Mouse (Mus musculus): Measurements from ENCODE around the gene Dock1.
A peak's percentile ranks its signal among the peaks of the same experiment; 100 is the strongest.

The Dock1 gene

DNA sequence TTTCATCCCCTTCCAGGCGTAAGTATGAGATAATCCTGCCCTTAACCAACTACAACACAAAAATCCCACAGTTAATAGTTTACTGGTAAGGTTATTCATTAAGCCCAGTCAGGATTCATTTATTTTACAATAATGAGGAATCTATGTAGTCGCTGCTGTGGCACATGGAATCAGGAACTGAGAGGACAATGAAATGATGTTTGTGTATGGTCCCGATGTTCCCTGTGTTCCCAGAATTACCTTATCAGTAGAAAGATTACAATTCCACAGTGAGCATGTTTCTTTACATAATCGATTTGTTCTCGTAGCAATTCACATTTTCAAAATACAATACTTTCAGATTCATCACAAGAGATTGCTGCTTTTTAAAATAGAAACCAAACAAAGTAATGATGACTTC is 83.0 kb downstream of the Dock1 start:
- no peak for DNase-seq (ENCODE audit: low spot score)

DNA sequence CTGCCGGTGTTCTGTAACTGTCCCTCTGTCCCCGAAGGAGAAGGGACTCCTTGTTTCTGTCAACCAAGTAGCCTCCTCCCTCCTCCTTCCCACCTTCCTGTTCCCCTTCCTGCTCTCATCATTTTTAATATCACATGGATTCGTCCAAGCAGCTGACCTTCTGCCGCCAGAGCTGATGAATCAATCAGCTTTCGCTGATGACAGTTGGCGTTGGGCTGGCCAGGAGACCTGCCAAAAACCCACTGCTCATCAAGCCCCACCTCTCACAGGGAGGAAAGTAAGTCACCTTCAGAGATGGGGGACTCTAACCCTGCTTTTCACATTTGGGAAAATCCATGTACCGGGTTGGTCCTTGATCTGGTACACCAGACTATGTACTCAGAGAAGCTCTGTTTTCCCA is 87.2 kb downstream of the Dock1 start:
- no peak for DNase-seq (ENCODE audit: low spot score)

DNA sequence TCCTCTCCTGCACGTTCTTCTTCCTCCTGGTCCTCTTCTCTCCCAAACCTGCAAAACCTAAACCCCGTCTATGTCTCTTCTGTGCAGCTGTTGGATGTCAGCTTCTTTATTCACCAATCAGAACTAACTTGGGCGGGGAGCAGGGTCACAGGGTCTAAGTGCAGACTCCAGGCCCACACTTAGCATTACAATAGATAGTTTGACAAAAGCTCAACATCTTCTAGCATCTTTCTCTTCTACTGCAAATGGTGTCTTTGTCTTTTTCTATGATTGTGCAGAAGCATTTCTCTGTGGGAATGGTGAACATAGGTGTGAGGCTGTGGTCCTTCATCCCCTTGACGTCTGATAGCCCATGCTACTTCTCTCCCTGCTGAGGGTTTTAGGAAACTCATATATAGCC is 91.3 kb downstream of the Dock1 start:
- no peak for DNase-seq (ENCODE audit: low spot score)

DNA sequence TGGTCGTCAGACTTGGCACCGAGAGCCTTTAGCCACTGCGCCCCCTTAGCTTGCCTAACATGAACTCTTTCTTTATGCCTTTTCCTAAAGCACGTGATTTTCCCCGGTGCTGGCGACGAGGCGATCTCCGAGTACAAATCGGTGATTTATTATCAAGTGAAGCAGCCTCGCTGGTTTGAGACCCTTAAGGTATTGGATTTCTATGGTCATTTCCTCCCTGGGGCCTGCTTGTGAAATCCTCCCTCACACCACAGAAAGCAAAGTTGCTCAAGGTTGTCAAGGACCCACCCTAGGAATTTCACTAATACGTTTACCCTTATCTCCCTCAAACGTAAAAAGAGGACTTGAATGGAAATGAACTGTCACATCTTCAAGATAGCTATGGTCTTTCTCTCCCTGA is 94.7 kb downstream of the Dock1 start:
- no peak for DNase-seq (ENCODE audit: low spot score)

DNA sequence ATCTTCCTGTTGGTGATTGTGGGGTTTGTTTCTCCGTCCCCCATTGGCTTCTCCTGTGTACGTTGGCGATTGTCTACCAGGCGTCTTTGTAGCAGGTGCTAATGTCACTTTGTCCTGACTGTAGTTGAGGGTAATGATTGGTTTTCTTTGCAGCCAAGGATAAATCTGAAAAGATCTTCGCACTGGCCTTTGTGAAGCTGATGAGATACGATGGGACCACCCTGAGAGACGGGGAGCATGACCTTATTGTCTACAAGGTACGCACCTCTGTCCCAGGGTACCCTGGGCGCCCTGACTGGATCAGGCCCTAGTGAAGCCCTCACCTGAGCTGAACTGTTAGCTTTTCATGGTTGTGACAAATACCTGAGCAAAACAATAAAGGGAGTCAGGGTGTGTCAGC is 100.9 kb downstream of the Dock1 start:
- no peak for DNase-seq (ENCODE audit: low spot score)

DNA sequence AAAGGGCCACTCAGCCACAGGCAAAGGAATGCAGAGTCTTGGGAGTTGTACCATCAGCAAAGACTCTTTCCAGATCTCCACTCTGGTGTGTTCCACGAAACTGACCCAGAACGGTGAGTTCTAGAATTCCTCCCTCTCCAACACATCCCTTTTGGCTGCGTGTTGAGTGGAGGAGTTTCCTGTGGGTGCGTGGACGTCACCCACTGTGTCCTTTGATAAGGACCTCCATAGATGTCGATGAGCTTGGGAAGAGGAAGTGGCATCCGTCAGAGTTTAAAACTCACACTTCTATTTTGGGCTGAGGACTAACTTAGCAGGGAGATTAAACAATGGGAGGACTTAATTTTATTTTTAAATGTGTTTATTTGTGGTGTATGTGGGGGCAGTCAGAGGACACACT is 101.9 kb downstream of the Dock1 start:
- DNase-seq (ENCODE audit: low spot score): no peak

DNA sequence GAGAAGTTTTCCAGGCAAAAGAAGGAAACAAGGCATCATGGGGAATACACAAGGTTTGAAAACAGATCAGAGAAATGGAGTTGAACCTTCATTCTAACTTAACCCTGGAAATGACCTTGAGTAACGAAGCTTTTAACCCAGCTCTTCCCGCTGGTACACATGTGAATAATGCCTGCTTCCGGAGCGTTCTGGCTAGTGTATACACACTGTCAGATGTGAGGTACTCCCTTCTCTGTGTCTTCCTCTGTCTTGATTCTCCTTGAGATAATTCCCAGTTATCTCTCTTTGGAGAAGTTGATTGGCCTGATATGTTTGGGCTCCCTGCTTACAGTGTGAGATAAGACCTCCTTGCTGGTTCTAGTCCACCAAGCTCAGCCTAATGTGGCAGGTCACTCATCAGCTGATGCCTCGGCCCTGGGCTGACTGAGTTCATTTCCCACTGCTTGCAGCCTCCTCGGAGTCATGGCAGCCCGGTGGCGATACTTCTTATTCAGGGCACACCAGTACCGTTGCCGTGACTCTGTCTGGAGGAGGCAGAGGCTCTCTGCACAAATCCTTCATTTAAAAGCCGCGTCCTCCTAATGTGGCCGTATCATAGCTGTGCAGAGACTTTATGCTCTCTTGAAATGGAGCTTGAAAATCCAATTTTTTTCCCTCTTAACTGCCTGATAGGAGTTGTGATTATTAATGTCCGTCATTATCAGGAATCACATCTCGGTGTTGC is 102.6 kb downstream of the Dock1 start:
- DNase-seq (ENCODE audit: low spot score): no peak

DNA sequence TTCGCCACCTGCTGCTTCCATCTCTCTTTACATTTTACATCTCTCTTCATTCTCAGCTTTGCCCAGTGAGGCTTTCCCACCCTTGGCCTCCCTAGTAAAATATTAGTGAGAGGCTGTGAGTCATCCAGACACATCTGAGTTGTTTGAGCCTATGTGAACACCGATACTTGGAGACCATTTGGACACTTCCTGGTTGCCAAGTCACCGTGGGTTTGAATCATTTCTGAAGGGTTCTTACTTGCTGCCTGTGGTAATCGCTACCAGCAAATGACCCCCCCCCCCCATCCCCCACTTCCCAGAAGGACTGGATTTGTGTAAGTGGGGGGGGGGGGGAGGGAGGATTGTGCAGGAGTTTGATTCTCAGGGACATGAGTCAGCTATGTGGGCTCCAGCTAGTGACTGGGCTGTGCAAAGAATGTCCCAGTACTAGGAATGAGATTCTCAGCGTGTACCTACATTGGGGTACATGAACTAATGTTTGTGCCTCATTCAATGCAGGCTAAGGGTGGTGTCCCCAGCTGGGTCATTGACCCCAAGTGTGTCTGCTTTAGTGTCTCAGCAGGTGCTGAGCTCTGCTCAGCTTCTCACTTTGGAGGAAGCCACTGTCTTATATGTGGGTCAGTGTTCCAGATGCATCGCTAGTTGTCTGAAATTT is 103.4 kb downstream of the Dock1 start:
- no peak for DNase-seq (ENCODE audit: low spot score)

DNA sequence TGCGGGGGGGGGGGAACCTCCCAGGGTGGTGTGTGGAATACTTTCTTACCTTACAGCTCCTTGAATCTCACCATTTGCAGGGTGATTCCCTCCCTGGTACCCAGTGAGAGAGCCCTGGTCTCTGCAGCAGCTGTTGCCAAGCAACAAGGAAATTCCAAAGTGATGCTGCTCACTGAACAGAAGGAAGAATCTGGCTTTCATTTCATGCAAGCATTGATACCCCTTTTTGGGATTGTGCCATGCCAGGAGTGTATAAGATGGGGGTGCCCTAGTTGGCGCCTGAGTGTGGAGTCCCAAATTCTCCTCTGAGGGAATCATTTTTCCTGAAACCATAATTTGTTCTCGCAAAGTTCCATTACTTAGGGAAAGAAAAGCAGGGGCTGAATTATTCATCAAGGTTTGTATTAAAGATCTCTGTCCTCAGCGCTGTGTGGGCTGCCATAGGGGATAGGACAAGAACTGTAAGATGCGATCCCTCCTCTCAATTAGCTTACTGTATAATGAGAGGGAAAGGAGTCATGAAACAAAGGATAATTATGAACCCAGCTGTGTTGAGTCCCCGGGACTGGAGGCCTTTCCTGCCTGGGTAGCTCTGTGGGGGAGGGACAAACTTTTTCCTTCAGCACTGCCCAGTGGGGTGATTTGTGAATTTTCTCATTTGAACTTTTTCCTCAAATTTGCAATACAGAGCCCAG is 104.2 kb downstream of the Dock1 start:
- peak; percentile 25 for DNase-seq (ENCODE audit: low spot score)

DNA sequence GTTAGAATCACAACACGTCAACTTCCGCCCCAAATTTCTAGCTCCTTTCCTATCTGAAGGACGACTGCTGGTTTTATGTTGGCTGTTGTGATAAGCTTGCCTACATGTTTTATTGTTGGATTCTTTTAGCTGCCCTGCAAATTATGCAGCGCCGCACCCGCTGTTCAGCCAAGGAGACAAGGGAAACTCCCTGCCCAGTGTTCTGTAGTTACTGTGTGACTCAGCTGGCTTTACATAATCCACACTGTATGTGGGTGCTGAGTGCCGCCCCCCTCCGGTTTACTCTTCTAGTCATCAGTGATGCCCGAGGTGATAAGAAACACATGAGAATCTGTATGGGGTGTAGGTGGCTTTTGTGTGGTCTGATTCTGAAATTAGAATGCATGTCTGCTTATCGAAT is 105.2 kb downstream of the Dock1 start:
- no peak for DNase-seq (ENCODE audit: low spot score)

DNA sequence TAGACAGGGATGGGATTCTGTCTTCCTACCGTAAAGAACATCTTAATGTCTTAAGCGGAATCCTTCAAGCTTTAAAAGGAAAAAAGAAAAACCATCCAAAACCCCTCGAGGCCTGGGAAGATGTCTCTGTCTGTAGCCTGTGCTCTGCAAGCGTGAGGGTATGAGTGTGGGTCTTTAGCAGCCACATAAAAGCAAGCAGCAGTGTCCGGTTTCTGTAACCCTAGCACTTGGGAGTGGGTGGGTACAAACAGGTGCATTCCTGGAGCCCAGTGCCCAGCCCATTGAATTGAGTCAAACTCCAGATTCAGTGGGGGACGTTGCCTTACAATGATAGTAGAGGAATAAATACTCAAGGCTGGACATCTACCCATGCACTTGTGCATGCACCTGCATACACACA is 105.9 kb downstream of the Dock1 start:
- no peak for DNase-seq (ENCODE audit: low spot score)

DNA sequence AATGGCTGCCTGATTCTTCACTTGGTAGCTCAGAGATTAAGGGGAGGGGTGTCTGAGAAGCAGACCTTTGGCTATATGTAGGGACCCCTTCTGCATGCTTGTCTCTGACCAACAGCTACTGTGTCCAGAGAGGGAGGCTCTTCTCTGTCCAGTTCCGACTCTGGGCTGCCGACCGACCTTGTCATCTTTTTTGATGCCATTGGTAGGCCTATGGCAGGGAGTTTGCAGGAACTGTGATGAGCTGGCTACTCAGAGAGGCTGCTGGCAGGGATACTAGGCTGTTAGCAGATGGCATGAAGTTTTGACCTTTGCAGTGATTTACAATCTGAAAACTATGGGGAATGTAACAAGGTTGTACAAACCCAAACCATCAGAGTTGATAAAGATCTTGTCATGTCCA is 109.3 kb downstream of the Dock1 start:
- no peak for DNase-seq (ENCODE audit: low spot score)

DNA sequence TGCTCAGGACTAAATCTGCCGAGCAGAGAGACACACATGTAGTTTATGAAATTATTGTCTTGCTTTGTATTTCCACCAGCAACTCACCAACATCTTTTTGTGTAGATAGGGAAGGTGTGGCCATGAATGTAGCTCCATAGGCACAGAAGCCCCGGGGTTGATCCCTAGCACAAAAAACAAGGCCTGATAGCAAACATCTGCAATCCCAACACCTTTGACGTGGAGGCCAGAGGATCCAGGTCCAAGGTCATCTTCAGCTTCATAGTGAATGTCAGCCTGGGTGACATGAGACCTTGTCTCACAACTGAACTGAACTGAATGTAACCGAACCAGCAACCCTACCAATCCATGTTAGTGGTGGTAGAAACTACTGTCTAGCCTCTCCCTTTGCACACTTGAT is 116.7 kb downstream of the Dock1 start:
- DNase-seq (ENCODE audit: low spot score): no peak

DNA sequence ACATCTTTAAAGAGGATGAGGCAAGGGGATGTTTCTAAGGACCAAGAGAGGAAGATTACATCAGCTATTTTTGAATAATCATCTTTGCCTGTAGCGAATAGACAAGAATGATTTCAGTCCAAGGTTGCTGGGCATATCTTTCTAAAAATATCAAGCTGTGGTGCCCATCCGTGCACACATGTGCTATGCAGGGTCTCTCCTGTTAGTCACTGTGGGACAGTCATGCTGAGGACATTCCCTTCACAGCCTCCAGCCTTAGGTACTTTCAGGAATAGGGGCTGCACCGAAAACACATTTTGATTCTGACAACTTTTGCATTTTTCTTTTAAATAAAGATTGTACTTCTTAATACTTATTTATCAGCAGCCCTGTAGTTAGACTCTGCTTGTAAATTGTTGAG is 124.4 kb downstream of the Dock1 start:
- DNase-seq (ENCODE audit: low spot score): no peak

DNA sequence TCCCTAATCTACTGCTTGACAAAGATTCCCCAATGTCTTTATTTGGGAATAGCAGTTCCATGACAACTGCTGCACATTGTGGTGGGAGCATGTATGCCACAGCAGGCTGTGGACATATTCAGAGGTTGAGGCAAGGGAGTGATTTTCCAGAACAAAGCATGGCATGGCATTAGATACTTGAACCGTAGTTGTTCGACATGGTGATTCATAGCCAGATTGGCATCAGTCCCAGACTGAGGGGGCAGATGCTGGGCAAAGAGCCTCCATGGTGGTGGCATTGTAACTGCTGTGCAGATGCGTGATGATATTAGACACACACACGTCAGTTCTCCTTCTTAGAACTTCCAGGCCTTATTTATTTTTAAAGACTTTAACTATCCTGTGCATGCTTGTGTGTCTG is 129.6 kb downstream of the Dock1 start:
- peak; percentile 44 for DNase-seq (ENCODE audit: low spot score)

DNA sequence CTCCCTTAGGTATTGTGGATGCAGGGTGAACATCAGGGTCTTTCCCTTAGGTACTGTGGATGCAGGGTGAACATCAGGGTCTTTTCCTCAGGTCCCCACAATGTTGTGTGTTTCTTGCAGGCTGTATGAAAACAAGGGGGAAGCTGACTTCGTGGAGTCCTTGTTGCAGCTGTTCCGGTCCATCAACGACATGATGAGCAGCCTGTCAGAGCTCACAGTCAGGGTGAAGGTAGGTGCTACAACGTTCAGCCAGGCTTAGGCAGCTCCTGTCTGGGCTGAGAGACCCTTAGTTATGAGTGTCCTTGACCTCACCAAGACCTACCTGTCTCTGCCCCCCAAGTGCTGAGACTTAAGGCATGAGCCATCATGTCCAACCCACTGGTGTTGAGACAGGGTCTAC is 134.0 kb downstream of the Dock1 start:
- no peak for DNase-seq (ENCODE audit: low spot score)

DNA sequence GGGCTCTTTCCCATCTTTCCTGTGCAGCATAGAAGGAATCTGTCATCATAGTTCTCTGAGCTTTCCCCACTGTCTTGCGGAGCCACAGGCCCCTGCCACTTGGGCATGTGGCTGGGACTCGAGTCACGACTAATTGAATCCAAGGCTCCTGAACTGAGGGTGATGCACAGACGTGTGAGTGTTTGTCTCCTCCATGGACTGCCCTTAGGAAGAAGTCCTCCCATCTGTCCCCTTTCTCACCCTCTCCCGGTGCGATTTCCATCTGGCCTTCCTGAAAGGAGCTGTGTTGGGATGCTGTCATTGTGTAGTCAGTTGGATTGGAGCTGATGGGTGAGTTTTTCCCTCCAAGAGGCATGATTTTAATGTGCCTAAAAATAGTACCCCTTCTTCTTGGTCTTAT is 136.3 kb downstream of the Dock1 start:
- DNase-seq (ENCODE audit: low spot score): no peak

DNA sequence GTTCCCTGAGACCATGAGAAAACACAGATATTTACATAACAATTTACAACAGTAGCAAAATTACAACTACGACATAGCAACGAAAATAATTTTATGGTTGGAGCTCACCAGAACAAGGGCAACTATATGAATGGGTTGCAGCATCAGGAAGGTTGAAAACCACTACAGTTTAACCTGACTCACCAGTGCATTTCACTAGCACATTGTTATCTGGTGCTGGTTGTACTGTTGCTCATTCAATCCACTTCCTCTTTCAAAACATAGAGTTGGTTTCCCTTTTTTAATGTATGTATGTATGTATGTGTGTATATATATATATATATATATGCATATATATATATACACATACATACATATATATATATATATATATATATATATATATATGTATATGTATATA is 138.0 kb downstream of the Dock1 start:
- DNase-seq (ENCODE audit: low spot score): no peak

DNA sequence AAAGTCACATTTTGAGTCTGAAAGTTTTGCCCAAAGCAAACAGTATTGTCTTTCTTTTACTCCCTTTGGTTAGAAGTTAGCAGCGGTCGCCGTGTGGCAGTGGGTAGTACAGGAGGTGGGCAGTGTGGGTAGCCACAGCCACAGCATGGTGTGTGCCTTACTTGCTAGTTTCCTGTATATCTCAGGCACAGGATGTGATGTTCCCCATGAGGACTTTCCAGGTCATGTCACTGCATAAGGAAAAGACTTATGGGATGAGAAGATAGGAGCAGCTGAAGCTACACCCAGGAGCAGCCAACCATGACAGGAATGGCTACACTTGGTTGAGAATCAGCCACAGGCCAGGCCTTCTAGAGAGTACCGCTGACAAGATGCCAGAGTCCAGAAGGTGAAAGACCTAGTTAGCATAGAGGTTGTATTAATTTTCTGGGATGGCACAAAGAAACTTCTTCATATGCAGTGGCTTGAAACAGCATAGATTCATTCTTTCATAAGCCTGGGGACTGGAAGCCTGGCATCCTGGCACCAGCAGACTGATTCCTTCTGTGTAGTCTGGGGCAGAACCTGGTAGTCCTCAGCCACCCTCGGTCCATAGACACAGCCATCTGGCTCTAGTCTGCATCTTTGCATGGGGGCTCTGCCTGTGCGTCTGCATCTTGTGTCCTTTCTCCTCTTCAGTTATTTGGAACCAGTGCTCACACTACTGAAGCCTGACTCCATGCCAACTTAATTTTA is 139.0 kb downstream of the Dock1 start:
- DNase-seq (ENCODE audit: low spot score): no peak

DNA sequence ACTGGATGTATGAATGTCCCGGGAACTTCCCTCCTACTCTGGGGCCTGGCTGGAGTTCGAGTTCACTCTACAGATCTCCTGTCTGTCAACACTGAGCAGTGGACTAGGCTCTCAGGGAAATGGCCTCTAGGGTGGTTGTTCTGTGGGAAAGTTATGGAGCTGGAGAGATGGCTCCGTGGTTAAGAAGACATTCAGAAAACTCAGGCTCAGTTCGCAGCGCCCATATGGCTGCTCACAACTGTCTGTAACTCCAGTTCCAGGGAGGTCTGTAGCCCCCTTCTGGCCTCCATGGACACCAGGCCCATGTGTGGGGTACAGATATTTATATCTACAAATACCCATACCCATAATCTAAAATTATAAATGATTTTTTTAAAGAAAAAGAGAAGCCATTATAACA is 148.0 kb downstream of the Dock1 start:
- no peak for DNase-seq (ENCODE audit: low spot score)

DNA sequence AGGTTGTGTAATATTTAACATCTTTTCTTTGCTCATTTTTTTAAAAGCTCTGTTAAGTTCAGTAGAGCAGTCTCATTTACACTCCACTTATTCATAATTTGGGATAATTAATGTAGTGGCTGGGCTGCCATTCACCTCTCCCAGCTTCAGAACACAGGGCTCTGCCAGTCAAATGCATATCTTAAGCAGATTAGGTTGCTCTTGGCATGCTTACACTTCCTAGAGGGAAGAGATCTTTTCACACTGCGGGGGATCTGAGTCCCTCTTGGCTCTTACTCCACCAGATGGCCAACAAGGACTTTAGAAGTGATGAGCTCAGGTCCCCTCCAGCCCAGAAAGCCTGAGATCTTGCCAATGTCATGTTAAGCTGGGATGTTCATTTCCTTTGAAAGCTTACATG is 150.8 kb downstream of the Dock1 start:
- DNase-seq (ENCODE audit: low spot score): no peak

DNA sequence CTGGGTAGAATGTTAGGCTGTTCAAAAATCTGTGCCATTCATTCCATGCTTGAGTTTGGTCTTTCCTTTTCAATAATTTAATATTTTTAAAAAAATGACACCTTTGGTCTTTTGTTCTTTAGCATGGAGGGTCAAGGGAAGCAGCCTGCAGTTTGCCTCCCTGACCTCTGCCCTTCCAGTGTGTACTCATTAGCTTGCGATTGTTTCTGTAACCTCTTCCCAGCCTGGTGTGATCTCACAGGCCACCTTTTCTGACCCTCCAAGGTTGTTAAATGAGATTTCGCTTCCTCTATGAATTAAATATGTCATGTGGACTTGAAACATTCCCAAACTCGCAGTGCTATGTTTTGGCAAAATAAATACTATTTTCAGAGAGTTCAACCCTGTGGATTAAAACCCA is 151.6 kb downstream of the Dock1 start:
- DNase-seq (ENCODE audit: low spot score): no peak

DNA sequence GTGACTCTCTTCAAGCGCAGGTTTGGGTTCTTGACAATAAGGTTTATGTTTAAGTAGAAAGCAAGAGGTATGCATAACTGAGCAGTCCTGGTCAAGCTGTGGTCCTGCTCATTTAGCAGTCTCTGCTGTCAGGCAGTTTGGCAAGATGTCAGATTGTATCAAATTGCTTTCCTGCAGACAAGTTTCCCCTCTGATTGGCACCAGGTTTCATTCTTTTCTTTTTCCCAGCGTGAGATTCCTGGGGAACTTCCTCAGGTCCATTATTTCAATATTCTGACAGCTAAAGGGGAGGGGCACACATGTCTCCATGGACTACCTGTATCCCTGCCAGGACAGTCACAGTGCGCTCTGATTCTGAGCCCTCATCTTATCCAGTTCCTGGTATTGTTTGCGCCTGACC is 153.4 kb downstream of the Dock1 start:
- no peak for DNase-seq (ENCODE audit: low spot score)

Data from layer of hippocampus, adult 9-10 months (tissue).